Mouse (Mus musculus) layer of hippocampus, adult 9-11 months (tissue): ENCODE results near the gene Grk4.
"Not testable (repeated sequence)": the region's sequence is repeated elsewhere in the genome, so short reads cannot be mapped to it uniquely, and the experiment has no call there.

Experiments used
- DNase-seq: peaks from one replicate; pipeline ENCODE4 v3.0.0; 2022

Gene Grk4

DNA sequence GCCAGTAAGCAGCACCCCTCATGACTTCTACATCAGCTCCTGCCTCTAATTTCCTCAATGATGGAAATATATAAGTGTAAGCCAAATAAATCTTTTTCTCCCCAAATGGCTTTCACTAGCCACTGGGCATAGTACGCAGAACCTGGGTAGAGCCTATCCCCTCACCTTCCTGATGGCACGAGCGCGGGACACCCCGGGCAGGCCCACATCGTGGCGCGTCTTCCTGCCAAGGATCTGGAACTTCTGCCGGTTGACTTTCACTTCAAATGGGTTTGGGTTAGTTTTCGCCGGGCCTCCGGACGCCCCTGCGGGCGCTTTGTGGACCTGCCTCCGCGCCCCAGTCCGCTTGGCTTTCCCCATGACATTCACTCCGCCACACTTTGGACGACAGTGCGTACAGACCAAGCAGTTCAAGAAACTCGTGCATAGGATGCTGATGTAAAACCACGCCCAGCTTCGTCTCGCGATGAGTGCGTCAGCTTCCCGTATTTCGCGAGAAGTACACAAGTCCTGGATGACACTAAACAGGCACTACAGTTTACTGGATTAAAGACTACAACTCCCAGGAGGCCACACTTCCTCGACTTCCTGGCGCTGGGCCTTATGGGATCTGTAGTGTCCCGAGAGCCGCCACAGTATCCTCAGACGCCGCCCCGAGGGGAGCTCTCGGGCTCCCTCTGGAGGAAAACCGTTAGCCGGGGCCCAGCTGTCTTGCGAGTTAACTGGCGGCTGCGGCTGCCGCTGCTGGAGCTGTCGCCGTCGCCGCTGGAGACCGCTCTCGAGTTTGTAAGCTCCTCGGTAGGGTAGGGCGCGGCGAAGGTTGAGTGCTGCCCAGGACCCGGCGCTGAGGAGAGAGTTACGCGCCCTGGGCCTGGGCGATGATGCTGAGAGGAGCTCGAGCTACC, at the start of gene Grk4, which contains the start of gene Nop14:
Gene Grk4, plus strand, starts transcription at position 694 of the 905 bp plus-strand sequence.
Gene Nop14, minus strand, starts transcription at position 463 of the 905 bp plus-strand sequence.
- peak; percentile 100 for DNase-seq

DNA sequence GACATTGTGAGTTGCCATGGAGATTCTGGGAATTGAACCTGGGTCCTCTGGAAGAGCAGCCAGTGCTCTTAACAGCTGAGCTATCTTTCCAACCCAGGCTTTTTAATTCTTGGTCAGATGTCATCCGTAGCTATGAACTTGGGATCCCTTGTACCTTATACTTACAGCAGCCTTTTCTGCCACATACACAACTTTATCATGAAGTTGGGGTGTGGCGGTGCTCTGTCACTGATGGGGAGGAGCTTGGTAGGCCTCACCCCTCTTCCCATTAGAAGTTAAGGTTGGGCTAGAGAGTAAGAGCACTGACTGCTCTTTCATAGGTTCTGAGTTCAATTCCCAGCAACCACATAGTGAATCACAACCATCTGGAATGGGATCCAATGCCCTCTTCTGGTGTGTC, 27.2 kb upstream of the Grk4 start:
- DNase-seq: no peak

DNA sequence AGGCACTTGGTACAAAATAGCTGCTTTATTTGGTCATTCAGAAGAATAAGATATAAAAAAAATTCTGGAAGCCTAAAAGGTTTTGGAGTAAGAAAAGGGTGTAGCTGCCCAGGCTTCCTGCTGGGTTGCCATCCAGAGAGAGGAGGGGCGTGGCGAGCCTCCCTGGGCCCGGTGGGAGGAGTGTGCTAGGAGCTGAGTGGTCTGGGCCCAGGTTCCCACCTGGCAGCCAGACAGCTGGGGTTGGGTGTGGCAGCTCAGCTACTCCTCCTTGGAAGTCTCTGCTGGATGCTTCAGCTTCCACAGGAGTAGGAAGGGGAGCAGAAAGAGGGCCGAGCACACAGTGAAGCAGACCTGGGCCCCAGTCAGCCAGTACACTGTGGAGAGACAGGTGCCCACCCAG, 26.5 kb upstream of the Grk4 start:
- DNase-seq: no peak

DNA sequence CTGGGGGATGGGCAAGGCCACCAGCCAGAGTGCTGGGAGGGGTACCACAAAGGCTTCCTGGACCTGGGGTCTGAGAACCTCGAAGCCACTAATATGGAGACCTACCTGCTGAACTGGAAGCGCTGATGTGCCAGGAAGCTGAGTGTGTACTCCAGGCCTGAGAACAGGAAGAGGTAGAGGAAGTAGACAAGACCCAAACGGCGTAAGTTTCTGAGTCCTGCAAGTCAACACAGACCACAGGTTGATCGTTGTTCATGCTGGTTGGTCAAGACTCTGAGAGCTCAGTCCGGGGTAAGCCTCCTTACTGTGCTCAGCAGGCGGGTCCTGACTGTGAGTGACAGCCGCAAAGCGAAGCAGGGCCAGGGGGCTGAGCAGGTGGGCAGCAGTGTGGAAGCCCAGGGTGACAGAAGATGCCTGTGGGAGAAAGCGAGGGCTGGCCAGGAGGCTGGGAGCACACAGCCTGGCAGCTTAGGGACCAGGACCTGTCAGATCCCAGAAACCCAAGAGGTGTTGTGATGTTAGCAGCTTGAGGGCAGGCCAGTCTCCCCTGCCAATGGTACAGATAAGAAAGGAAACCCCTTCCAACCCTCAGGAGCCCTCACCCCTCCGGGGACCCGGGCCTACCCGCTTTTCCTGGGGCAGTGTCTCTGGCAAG, 25.3 kb upstream of the Grk4 start:
- no peak for DNase-seq

DNA sequence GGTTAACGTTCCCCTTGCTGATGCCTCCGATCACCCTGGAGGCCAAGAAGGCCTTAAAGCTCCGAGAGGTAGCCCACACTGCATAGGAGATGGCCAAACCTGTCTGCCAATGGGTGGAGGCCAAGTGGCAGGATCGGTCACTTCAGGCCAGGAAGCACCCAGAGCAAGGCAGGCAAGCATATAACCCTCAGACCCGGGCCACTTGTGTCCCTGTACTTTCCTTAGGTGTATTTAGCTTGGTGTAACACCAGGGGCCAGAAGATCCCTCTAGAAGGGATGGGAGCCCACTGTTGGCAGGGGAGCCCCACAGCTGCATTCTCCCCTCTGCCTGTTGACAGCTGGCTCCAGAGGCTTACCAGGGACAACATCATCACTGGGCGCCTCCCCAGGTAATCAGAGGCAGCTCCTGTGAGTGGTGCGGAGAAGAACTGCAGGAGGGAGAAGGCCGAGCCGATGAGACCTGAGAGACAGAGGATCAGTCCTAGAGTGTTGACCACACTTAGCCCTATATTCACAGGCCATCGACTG, 24.4 kb upstream of the Grk4 start:
- DNase-seq: peak; percentile 18

DNA sequence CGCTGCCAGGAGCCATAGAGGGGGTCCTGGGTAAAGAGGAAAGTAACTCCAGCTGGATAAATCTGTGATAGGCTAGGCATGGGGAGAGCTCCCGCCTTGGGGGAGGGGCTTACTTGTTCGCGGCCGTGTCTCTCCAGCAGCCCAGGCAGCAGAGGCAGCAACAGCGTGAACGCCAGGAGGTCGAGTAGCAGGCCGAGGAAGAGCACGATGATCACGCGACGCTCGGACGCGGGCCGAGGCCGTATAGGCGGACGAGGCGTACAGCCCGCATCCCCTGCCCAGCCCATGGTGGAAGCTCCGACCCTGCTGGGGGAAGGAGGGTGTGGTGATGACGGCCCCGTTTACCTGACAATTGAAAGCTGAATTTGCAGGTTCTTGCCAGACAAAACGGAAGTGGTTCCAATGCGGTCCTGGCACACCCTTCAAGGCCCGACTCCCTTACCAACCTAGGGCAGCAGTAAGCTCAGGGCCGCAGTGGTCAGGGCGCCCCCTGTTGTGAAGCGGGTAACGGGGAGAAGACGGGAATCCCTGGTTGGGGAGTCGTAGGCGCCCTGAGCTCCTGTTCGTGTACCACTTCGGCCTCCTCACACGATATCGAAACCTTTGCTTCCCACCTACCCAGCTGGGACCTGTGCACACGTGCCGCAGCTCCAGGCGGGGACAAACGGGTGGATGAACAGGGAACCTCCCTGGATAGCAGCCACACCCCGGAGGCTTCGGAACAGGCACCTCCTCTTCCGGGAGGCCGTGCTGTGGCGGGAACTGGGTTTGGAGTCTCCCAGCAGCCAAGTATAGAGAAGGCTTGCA, 23.5 kb upstream of the Grk4 start, which contains the start of gene Mfsd10:
Gene Mfsd10, minus strand, starts transcription at position 732 of the 807 bp plus-strand sequence.
- DNase-seq: peak; percentile 86

DNA sequence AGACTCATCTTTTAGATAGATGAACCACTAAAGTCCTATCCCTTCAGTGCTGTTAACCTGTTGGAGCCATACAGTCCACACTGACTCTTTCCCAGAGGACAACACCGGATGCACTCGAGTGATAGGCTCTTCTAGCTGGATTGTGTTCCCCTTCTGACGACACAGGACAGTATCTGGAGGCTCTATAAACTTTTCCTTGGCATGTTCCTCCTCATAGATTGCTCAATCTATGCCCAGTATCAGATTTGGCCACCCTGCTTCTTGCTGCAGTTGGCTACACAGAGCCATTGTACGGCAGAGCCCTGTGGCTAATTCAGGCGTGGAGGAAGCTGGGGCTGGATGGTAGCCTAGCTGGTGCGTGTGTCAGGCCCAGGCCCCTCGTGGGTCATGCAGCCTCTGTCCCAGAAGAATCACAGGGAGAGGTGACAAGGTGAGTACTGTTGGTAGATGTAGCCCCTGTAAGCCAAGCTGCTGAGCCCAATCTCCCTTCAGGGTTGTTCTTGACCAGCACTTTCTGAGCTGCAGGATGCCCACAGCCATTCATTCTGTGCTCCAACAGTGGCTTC, 22.5 kb upstream of the Grk4 start:
- no peak for DNase-seq

DNA sequence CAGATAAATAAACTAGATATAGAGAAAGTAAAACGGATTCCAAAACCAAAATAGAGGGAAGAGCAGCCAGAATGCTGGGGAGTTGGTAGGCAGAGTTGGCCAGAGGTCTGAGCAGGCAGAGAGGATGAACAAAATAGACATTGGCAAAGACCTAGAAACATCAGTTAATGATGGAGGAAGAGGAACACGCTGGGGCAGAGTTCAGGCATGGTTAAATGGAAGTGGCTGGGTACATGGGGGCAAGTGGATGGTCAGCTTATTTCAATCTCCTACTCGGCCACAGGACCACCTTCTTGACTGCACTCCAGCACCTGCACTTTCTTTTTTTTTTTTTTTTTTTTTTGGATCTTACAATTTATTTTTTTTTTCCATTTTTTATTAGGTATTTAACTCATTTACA, 18.2 kb upstream of the Grk4 start:
- no peak for DNase-seq

DNA sequence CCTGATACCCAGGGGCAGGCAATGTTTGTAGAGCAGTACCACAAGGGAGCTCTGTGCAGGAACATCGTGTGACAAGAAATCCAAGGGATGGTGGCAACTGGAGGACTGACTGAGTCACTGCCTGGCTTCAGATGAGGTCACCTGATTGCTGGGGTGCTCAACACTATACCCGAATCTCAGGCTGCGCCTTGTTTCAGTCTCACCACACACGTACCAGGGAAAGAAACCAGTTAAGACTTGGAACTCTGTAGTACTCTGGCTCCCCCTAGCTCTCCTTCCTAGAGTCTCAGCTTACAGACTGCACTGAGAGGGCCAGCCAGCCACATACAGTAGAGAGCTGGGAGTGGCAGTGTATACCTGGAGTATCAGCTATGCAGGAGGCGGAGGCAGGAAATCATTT, 17.2 kb upstream of the Grk4 start:
- DNase-seq: peak; percentile 78

DNA sequence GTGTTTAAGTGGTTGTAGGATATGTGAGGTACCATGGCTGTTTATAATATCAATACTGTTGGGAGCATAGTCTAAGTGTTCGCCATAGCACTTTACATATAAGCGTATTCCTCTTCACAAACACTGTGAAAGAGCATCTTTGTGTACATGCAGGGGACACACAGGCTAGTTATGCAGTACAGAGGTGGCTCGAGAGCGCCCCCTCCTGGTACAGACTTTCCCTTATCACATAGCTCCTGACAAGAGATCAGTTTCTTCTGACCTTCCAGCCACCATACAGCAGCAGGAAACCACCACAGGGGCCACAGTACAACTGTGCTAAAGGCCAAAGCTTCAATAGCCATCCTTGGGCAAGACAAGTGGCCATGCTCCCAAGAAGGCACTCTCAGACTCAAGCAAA, 12.6 kb upstream of the Grk4 start:
- peak; percentile 64 for DNase-seq

DNA sequence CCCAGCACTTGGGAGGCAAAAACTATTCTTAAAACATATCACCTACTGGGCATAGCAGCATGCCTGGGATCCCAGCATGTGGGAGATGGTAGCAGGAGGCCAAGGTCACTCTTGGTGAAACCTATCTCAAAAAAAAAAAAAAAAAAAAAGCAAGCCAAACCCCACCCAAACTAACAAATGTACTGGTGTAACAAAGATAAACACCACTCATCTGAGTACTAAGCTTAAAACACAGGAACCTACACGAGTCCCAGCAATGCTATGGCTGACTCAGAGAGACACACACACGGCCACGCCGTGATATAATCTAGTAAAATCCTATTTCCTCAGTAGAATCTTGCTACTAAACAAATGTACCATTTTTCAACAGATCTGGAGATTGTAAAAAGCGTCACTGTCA, 7.2 kb upstream of the Grk4 start:
- no peak for DNase-seq

DNA sequence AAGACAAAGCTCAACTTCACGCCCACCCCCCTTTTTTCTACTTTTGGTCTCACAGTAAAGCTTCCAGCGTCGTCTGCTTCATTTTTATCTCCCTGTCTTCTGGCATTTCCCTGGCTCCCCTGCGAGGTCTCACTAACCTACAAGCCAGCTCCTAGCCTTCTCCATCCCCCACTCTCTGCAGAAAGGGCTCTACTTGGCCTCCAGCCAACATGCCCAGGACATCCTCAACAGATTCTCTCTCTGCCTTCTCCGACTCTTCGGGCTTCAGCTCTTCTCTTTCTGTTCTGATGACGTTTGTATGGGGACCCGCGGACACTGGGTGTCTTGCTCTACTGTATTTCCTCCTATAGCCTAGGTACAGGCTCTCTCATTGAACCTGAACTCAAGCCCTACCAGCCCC, 5.3 kb upstream of the Grk4 start:
- no peak for DNase-seq

DNA sequence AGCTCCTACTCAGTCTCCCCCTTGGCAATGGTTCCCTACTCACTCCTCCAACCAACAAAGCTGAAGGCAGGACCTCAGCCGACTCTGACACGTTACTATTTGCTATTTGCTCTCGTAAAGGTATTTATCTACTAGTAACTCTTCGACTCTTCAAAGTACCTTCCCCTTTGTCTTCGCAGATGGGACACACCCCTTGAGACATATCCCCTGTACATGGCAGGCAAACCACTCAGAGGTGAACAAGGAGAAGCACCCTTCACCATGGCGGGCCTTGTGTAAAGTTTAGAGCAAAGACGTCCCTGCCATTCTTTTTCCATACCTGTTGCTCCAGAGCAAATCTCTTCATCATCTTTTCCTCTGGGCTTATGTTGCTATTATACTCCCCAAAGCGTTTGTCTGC, 2.6 kb upstream of the Grk4 start:
- DNase-seq: no peak

DNA sequence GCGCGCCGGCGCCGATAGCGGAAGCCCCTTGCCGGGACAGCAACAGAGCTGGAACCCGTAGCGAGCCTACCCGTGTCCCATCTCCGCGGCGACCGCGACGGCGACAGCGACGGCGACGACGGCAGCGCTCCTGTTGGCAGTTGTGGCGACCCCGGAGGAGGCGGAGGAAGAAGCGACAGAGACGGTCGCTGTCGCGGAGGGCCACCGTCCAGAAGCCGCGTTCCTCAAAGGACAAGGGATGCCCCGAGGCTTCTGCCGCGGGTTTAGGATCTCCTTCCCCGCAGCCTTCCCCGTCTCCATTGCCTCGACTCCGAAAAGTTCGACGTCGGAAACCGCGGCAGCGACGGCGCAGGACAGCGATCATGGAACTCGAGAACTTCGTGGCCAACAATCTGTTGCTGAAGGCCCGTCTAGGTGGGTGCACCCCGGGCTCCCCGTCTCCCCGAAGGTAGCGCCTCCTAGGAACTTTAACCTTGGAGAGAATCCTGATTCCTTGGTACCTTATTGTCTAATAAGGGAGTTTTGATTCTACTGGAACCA, 482 bp downstream of the Grk4 start:
- DNase-seq: no peak

DNA sequence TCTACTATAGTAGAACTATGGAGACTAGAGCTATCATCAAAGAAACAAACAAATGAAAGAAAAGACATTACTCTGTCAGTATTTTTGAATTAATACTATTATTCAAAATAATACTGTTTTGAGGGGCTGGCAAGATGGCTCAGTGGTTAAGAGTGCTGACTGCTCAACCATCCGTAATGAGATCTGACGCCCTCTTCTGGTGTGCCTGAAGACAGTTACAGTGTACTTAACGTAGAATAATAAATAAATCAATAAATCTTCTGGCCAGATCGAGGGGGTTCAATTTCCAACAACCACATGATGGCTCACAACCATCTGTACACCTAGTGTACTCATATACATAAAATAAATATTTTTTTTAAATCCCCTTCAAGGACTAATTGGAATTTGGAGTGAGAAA, 1.7 kb downstream of the Grk4 start:
- DNase-seq: no peak

DNA sequence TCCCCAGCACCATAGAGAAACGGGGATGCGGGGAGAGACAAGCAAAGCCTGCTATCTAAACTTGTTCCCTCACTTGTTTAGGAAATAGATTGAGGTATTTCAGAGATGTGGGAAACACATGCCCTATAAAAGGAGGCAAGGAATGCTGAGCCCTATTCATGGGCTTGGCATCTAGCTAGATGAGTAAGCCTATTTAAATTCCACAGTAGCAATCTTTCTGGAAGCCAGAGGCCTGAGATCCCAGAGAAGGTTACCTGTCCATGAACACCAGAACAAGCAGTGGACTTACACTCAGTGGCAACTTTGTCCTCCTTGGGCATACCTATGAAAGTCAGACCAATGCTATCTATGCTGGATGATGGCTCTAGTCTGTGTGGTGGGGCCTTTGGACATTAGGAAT, 3.1 kb downstream of the Grk4 start:
- no peak for DNase-seq

DNA sequence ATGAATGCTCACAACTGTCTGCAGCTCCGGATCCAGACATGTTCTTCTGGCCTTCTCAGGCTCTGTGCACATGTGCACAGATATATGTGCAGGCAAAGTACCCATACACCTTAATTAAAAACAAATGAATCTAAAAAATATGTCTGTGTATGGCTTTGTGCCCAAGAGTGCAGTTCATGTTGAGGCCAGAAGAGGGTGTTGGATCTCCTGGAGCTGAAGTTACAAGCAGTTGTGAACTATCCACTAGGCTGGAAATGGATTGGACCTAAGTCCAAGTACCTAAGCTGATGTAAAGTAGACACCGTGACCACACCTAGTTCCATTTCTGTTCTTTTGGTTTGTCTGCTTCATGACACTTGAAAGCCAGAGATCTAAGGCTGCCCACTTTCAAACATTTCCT, 9.3 kb downstream of the Grk4 start:
- DNase-seq: no peak

DNA sequence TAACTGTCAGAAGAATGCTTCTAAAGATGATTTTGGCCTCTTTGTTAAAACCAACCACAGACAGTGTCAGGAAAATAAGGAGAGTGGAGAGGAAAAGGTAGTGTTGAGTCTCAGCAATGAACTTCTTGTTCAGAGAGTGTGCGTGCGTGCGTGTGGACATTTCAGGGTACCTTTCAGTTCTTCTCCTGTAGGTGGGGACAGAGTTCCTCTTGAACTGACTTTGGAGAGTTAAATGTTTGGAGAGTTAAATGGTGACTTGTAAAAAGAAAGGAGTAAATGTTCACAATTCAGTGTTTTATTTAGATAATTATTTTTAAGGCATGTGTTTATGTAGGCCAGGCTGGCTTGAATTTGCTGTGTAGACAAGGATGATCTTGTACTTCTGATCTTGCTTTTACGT, 10.1 kb downstream of the Grk4 start:
- no peak for DNase-seq

DNA sequence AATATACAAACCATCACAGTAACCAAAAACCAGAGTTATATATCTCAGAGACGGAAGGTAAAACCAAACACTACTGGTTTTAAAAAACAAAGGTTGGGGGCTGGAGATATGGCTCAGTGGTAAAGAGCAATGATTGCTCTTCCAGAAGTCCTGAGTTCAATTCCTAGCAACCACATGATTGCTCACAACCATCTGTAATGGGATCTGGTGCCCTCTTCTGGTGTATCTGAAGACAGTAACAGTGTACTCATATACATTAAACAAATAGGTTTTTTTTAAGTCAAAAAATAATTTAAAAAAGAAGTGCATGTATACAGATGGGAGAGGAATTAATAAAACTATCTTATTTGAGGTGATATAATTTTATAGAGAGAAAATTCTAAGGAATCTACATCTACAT, 29.7 kb downstream of the Grk4 start:
- DNase-seq: no peak

DNA sequence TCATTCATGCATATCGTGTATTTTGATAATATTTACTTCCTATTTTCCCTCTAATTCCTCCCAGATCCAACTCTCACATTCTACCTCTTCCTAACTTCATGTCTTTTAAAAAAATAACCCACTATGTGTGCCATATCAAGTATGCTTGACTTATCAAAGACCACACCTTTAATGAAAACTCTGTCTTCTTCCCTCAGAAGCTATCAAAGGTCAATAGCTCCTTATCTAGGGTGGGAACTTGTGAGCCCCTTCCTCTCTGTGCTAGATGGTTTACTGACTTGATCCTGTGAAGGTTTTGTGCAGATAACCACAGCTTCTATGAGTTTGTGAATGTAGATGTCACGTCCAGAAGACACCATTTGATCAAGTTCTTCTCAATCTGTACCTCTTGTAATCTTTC, 32.6 kb downstream of the Grk4 start:
- DNase-seq: no peak

DNA sequence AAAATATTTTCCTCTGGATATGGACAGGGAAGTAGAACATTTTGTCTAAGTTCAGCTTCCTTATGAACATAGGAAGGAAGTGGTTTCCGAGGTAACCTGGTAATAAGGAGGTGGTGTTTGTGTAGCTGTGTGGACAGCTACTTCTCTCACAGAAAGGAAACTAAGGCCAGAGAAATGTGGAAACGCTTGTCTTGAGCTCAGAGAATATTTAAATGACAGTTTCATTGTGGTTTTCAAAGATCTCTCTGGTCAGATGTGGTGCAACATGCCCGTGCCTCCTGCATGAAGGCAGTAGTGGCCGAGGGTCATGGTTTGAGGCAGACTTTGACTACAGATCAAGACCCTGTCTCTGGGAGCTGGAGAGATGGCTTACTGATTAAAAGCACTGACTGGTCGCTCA, 35.3 kb downstream of the Grk4 start:
- DNase-seq: no peak

DNA sequence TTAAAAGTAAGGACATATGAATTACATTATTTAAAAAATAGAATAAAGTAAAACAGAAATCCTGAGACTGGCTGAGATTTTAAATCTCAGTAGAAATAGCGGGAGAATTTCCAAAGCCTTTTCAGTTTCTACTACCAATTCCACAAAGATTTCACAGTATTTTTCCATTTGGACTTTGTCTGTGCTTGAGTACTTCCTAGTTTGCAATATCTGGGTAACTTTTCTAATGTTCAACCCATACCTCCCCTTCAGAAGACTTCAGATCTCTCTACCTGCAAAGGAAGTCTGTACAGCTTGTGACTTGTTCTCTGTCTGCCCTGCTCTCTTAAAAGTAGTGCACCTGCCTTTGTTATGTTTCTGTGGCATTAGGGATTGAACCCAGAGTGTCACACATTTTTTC, 48.3 kb downstream of the Grk4 start:
- DNase-seq: no peak

DNA sequence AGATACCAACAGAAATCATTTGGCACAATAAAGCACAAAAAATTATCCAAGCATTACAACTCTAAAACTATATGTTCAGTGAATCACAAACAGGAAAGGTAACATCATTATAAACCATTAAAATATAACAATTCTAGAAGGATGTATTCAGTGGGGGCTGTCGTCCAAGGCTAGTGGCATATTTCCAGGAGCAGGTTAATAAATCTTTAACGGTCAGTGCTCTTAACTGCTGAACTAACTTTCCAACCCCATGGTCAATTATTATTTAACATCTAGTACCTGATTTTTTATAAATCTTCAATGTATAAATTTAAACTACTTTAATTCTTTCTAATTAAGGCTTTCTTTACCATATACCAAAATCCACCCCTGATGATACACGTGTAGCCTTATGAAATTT, 54.2 kb downstream of the Grk4 start:
- not testable (repeated sequence) for DNase-seq
